Mouse (Mus musculus): ENCODE results near the gene Eftud2. TPM values are rescaled to one million over a fixed set of nuclear protein-coding genes. Genes with fewer than 3 reads are reported as not detected.

Eftud2 gene
- polyA plus RNA-seq, 1 experiment, result 76.4 TPM

GRCm38 (mm10) chr11:102835549-102835948 is 45.2 kb downstream of the Eftud2 start, which contains the start of gene Higd1b:
Gene Higd1b, plus strand, starts transcription at chr11:102835849.
- no peaks in the 10 kb centered on the region for H3K36me3 ChIP-seq (ENCODE audit: control insufficient read depth, insufficient read depth, low read length)
- no peaks in the 10 kb centered on the region for H3K27me3 ChIP-seq (replicated peaks; ENCODE audit: control insufficient read depth, insufficient read depth, low read length)
- no peak for DNase-seq
- H3K4me3 ChIP-seq (ENCODE audit: insufficient read depth, low read depth, low read length), result no peak within 1 kb of the TSS
- 65% methylated on average over 4 of the region's 4 CpGs for WGBS
- peak within 1 kb of the TSS; percentile 46; the same call in 1 of the 2 replicates for H3K27ac ChIP-seq (ENCODE audit: insufficient read depth, low read depth, low read length)
- no peaks in the 10 kb centered on the region for H3K4me1 ChIP-seq (ENCODE audit: control insufficient read depth, insufficient read depth, low read length)
- TF ChIP-seq CTCF (conservative IDR thresholded peaks at IDR 0.05; ENCODE audit: insufficient read depth, insufficient read length, low read depth, low read length) (no peak), POLR2A (IDR thresholded peaks at IDR 0.05; ENCODE audit: low read depth, low read length) (no peak)

GRCm38 (mm10) chr11:102834219-102834618 is 46.6 kb downstream of the Eftud2 start:
- no peak for TF ChIP-seq CTCF (conservative IDR thresholded peaks at IDR 0.05; ENCODE audit: insufficient read depth, insufficient read length, low read depth, low read length)
- no peak for TF ChIP-seq POLR2A (IDR thresholded peaks at IDR 0.05; ENCODE audit: low read depth, low read length)
- H3K4me1 ChIP-seq (ENCODE audit: control insufficient read depth, insufficient read depth, low read length), result no peaks in the 10 kb centered on the region
- H3K27ac ChIP-seq (ENCODE audit: insufficient read depth, low read depth, low read length), result no peak overlapping the region
- no peak for DNase-seq
- H3K36me3 ChIP-seq (ENCODE audit: control insufficient read depth, insufficient read depth, low read length), result no peaks in the 10 kb centered on the region
- H3K27me3 ChIP-seq (replicated peaks; ENCODE audit: control insufficient read depth, insufficient read depth, low read length), result no peaks in the 10 kb centered on the region
- 89% methylated on average over 10 of the region's 10 CpGs for WGBS
- no peak overlapping the region for H3K4me3 ChIP-seq (ENCODE audit: insufficient read depth, low read depth, low read length)

- H3K4me1 ChIP-seq (ENCODE audit: control insufficient read depth, insufficient read depth, low read length), result no peaks in the 10 kb centered on the region
- no peak overlapping the region for H3K4me3 ChIP-seq (ENCODE audit: insufficient read depth, low read depth, low read length)
- H3K27ac ChIP-seq (ENCODE audit: insufficient read depth, low read depth, low read length), result no peak overlapping the region
- H3K27me3 ChIP-seq (replicated peaks; ENCODE audit: control insufficient read depth, insufficient read depth, low read length), result no peaks in the 10 kb centered on the region
- WGBS, result 32% methylated on average over 18 of the region's 18 CpGs
- TF ChIP-seq CTCF (conservative IDR thresholded peaks at IDR 0.05; ENCODE audit: insufficient read depth, insufficient read length, low read depth, low read length), result no peak
- TF ChIP-seq POLR2A (IDR thresholded peaks at IDR 0.05; ENCODE audit: low read depth, low read length), result no peak
- H3K36me3 ChIP-seq (ENCODE audit: control insufficient read depth, insufficient read depth, low read length), result no peaks in the 10 kb centered on the region
- no peak for DNase-seq
Measured at GRCm38 (mm10) chr11:102832700-102833297, 48.0 kb downstream of the Eftud2 start.

GRCm38 (mm10) chr11:102830276-102830675 is 50.5 kb downstream of the Eftud2 start:
- H3K27ac ChIP-seq (ENCODE audit: insufficient read depth, low read depth, low read length), result no peak overlapping the region
- H3K4me1 ChIP-seq (ENCODE audit: control insufficient read depth, insufficient read depth, low read length), result no peaks in the 10 kb centered on the region
- H3K27me3 ChIP-seq (replicated peaks; ENCODE audit: control insufficient read depth, insufficient read depth, low read length), result no peaks in the 10 kb centered on the region
- TF ChIP-seq CTCF (conservative IDR thresholded peaks at IDR 0.05; ENCODE audit: insufficient read depth, insufficient read length, low read depth, low read length), result no peak
- no peak for TF ChIP-seq POLR2A (IDR thresholded peaks at IDR 0.05; ENCODE audit: low read depth, low read length)
- no peak for DNase-seq
- no peaks in the 10 kb centered on the region for H3K36me3 ChIP-seq (ENCODE audit: control insufficient read depth, insufficient read depth, low read length)
- H3K4me3 ChIP-seq (ENCODE audit: insufficient read depth, low read depth, low read length), result no peak overlapping the region
- 71% methylated on average over 4 of the region's 4 CpGs for WGBS

GRCm38 (mm10) chr11:102827097-102827496 is 53.7 kb downstream of the Eftud2 start:
- H3K36me3 ChIP-seq (ENCODE audit: control insufficient read depth, insufficient read depth, low read length), result no peaks in the 10 kb centered on the region
- no peak overlapping the region for H3K4me3 ChIP-seq (ENCODE audit: insufficient read depth, low read depth, low read length)
- no peaks in the 10 kb centered on the region for H3K27me3 ChIP-seq (replicated peaks; ENCODE audit: control insufficient read depth, insufficient read depth, low read length)
- no peak overlapping the region for H3K27ac ChIP-seq (ENCODE audit: insufficient read depth, low read depth, low read length)
- 72% methylated on average over 4 of the region's 4 CpGs for whole genome bisulfite sequencing
- H3K4me1 ChIP-seq (ENCODE audit: control insufficient read depth, insufficient read depth, low read length), result no peaks in the 10 kb centered on the region
- TF ChIP-seq POLR2A (IDR thresholded peaks at IDR 0.05; ENCODE audit: low read depth, low read length), result no peak
- TF ChIP-seq CTCF (conservative IDR thresholded peaks at IDR 0.05; ENCODE audit: insufficient read depth, insufficient read length, low read depth, low read length), result no peak
- DNase-seq, result no peak

GRCm38 (mm10) chr11:102826476-102826875 is 54.3 kb downstream of the Eftud2 start:
- Histone ChIP-seq H3K4me3 (ENCODE audit: insufficient read depth, low read depth, low read length) (no peak overlapping the region), H3K4me1 (ENCODE audit: control insufficient read depth, insufficient read depth, low read length) (no peaks in the 10 kb centered on the region), H3K27ac (ENCODE audit: insufficient read depth, low read depth, low read length) (no peak overlapping the region), H3K36me3 (ENCODE audit: control insufficient read depth, insufficient read depth, low read length) (no peaks in the 10 kb centered on the region), H3K27me3 (replicated peaks; ENCODE audit: control insufficient read depth, insufficient read depth, low read length) (no peaks in the 10 kb centered on the region)
- no peak for DNase-seq
- no peak for TF ChIP-seq CTCF (conservative IDR thresholded peaks at IDR 0.05; ENCODE audit: insufficient read depth, insufficient read length, low read depth, low read length)
- TF ChIP-seq POLR2A (IDR thresholded peaks at IDR 0.05; ENCODE audit: low read depth, low read length), result no peak
- WGBS, result 88% methylated on average over 2 of the region's 2 CpGs

GRCm38 (mm10) chr11:102821231-102821630 is 59.6 kb downstream of the Eftud2 start:
- Histone ChIP-seq H3K27me3 (replicated peaks; ENCODE audit: control insufficient read depth, insufficient read depth, low read length) (peaks cover 15% of the 10 kb centered on the region), H3K4me1 (ENCODE audit: control insufficient read depth, insufficient read depth, low read length) (peaks cover 2% of the 10 kb centered on the region; the same call in 1 of the 2 replicates), H3K4me3 (ENCODE audit: insufficient read depth, low read depth, low read length) (no peak overlapping the region), H3K27ac (ENCODE audit: insufficient read depth, low read depth, low read length) (no peak overlapping the region), H3K36me3 (ENCODE audit: control insufficient read depth, insufficient read depth, low read length) (no peaks in the 10 kb centered on the region)
- TF ChIP-seq CTCF (conservative IDR thresholded peaks at IDR 0.05; ENCODE audit: insufficient read depth, insufficient read length, low read depth, low read length) (no peak), POLR2A (IDR thresholded peaks at IDR 0.05; ENCODE audit: low read depth, low read length) (no peak)
- no peak for DNase-seq
- WGBS, result 69% methylated on average over 6 of the region's 6 CpGs
